Mouse (Mus musculus) erythroid progenitor cell, adult 5-6 weeks (primary cell): ENCODE results near the gene Cyb5rl. TPM values are rescaled to one million over a fixed set of nuclear protein-coding genes. Genes with fewer than 3 reads are reported as not detected.

Source experiments
- ATAC-seq: replicated peaks from 2 replicates; pipeline ENCODE4 v1.8.0; 2016; ENCODE audit warnings: moderate number of reproducible peaks, mild to moderate bottlenecking, moderate TSS enrichment, inconsistent platforms; ENCODE audit not compliant: poor library complexity, low FRiP score, severe bottlenecking
- total RNA-seq, 2 experiments: library from RNA; stranded (forward) in 1 of 2; stranded (reverse) in 1 of 2; fragments of 150-400 nt in 1 of 2; fragments of 186-747, 209-891 nt in 1 of 2; gene quantifications; 2 replicates each; pipeline versions ENCODE4 v1.2.3 to v1.2.4; 2015 to 2017; ENCODE audit warnings: low replicate concordance in 2 of 2

Cyb5rl gene
- total RNA-seq, 2 experiments from 2014 or later = 0.15 TPM; not detected in 1

DNA sequence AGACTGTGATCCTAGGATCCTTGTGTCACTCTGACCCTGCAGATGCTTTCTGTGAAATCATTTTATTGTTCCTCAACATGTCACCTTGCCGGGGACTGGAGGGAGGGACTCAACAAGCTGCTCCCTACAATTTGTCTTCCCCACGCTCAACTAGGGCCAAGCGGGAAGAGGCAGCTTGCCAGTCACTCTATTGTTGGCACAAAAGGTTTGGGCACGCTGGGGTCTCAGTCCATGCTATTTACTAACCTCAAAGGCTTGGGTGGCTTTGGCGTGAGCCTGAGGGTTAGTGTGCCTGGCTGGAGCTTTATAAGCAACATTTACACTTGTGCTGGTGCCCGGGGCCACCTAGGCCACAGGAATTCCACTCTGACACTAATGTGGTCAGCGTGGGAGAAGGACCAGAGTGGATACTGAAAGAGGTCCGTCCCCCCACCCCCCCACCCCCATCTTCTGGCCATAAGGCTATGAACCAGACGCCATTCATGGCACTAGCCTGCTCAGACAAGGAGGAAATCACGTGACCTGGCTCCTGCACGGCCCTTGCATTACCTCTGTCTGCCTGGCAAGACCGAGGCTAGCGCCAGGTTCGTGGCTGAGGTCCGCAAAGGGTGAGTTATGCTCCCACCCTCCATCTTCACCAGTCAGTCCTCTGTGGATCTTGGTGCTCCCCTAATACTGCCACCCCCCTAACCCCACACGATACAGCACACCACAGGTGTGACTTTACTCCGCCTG, 32.2 kb downstream of the Cyb5rl start:
- ATAC-seq = no peak

DNA sequence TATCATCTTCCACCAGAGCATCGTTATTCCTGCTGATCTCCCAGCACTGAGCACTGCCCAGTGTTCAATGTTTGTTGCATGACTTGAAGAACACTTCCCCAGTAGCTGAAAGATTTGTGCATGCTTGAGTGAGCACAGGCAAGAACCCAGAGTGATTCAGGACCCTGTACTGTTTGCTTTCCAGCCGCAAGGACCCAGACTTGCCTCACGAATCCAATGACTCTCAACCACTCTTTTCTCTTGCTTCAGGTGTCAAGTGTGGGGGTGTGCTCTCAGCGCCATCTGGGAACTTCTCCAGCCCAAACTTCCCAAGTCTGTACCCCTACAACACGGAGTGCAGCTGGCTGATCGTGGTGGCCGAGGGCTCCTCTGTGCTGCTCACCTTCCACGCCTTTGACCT, 35.4 kb downstream of the Cyb5rl start:
- no peak for ATAC-seq

DNA sequence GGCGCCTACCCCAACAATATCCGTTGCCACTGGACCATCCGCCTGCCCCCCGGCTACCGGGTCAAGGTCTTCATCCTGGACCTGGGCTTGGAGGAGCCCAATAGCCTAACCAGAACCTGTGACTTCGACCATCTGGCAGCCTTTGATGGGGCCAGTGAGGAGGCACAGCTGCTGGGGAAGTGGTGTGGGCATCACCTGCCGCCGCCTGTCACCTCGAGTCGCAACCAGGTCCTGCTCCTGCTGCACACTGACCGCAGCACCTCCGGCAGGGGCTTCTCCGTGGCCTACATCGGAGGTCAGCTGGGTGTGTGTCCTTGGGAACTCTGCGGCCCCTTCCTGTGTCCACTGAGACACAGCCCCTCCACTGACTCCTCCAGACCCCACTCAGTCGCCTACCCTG, 40.0 kb downstream of the Cyb5rl start:
- ATAC-seq = no peak

DNA sequence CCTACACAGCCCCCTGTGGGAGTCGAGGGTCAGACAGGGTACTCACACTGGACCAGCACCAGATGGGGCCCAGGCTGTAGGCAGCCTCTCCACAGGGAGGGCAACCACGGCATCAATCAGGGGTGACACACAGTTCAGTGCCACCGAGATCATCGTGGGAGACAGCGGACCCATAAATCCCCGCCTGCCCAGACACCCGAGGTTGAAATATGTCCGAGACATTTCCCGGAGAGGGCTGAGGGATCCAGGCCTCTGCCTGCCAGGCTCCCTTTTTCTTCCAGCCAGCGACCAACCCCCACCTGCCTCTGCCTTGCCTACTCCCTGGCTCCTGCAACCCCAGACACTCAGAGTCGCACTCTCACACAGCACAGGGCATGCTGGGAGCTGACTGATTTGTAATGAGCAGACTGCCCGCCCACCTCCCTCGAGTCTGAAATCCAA, 41.5 kb downstream of the Cyb5rl start:
- no peak for ATAC-seq

DNA sequence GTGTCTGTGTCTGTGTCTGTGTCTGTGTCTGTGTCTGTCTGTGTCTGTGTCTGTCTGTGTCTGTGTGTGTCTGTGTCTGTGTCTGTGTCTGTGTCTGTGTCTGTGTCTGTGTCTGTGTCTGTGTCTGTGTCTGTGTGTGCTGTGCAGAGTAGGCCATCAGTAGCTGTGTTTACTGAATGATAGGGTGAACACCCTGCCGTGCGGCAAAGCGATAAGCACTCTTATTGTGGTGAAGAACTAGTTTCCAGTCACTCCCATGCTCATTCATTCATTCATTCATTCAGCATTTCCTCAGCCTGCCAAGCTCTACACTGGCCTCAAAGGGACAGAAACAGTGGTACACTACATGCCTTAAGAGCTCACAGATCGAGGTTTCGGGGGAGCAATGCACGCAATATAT, 42.4 kb downstream of the Cyb5rl start:
- peak; percentile 35 for ATAC-seq

DNA sequence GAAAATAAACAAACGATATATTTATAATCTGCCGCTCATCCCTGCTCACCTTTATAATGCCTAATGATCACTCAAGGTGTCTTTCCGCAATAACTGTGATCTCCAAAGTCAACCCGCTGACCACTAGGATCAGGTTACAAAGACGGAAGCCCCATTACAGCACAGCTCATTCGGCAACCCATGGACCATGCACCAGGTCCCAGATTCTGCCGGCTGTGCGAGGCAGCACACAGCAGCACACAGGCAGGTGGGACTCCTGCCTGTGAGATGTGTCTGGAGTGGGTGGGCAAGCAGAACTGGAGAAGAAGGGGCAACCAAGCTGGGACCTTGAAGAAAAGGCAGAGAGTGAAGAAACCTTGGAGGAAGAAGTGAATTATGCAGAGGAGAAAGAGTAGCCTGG, 47.5 kb downstream of the Cyb5rl start:
- no peak for ATAC-seq

DNA sequence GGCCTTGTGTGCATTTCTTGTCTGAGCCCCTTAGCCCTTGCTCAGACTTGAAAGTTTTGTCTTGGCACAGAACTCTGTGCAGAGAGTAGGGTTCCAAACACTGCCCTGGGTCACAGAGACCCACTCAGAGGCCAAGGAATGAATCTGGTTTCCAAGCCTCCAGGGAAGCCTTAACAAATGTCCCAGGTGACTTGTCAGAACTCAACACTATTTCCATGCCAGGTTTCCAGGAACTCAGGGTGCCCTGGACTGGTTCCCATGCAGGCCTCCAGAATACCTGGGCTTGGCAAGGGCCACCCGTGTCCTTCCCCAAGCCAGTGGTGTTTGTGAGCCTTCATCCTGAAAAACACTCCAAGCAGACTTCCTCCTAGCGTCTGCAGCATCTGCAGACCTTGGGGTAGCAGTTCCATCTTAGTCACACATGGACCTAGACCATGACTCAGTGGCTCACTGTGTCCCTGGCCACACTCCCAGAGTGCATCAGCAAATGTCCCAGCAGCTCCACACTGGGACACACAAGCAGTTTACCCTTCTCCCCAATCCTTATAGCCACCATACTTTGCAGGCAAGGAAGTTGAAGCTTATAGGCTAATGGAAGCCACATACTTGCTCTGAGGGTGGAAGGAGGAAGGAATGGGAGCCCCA, 51.1 kb downstream of the Cyb5rl start:
- no peak for ATAC-seq

DNA sequence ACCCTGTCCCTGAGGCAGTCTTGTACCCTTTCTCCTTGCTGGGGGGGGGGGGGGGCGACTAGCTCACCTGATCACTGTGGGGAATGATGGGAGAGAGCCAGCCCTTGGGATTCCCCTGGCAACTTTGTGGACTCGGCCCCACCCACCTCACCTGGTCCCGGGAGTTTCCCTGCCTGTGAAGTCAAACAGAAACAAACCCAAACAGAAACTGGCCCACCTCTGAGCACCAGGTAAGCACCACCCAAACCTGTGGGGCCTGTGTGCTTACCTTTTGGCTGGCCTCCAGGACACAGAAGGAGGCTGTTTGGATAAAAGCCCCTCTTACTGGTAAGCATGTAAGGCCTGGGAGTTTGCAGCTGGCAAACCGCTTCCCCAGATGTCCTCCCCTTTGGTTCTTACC, 52.3 kb downstream of the Cyb5rl start:
- ATAC-seq = no peak

DNA sequence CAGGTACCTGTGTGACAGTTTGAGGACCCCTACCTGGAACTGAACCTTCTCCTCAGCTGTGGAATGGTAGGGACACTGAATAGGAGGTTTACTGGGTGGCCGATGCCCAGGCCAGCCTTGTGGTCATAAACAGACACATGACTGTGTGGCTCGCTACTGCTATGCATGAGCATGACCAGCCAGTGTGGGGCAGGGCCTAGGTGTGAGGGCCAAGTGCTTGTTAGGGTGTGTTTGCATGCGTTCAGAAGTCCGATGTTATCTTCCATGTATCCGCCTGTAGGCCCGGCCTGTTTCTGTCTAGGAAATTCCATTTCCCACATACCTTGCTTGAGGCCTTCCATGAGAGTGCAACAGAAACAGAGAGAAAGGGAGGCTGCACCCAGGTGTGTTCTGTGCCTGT, 53.9 kb downstream of the Cyb5rl start:
- no peak for ATAC-seq

DNA sequence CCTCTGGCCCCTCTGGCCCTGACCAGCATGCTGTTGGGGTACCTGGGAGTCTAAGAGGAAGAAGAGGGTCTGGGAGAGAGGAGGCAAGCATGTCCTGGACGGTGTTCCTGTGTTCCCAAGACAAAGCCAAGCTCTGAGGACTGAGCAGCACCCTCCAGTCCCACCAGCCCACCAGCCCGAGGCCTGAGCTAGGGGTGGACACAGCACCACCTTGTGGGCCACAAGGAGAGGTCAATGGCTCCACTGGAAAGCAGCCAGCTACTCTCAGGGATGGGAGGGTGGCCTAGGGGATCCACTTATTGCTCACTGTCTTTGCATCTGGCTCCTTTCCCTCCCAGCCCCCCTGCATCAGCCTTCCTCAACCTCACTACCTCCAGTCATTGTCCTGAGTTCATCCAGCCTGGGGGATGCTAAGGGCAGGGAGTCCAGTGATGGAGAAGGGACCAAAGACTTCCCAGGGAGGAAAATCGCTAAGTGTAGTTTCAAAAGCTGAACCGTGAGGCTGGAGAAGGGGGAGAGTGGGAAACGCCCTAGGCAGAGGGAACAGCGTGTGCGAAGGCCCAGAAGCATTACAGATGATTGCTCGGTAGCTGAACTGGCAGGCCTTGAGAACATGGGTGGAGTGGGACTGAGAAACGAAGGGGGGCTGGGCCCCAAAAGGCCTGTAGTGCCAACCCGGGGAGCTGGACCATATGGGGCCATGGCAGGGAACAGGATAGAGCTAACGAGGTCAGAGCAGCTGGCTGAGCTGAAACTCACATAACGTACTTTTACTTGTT, 54.6 kb downstream of the Cyb5rl start:
- ATAC-seq = peak; percentile 44

DNA sequence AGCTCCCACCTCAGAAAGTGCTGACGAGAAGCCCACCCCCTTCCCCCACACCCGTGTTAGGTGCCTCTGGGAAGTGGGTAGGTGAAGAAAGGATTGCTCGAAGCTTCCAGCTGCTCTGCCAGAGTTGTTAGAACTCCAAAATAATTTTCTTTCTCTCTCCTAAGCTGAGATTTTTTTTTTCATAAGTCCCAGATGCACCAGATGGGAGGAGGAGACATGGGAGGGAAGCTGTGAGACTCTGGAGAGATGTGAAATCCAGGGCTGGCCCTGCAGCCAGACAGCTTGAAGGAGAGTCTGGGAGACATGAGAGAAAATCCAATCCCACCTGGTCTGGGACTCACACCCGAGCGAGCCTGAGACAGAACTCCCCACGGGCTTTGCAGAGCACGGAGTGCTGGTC, 57.6 kb downstream of the Cyb5rl start:
- no peak for ATAC-seq

DNA sequence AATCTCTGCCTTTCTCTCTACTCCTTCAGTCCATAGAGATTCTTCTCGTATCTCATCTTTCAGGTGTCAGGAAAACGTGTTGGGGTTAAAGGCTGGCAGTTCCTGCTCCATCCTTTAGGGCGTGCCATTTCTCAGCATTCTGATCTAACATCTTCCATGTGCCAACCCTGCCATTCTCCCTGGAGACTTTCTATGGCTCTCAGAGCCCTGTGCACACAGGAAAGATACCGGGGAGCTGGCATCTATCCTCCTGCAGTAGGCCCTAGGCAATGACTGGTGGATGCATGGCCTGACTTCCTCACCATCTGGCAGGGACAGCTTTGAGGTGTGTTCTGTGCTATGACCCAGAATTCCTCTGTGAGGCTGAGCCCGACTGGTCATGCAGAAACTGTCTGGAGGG, 58.3 kb downstream of the Cyb5rl start:
- no peak for ATAC-seq

DNA sequence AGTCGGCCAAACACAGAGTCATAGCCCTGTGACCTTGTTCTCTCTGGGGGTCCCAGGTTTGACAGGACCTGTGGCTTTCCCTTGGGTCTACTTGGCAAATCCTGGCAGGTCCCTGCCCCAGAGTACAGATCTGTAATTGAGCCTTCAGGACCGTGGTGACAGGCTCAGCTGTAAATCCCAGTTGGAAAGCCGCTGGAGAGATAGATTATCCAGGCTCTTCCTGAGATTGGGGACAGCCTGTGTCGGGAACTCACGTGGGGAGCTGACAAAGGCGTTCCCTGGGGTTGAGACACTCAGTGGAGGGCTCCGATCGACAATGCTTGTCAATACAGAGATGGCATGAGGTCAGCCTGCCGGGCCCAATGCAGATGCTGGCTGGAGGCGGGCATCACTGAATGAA, 59.6 kb downstream of the Cyb5rl start:
- no peak for ATAC-seq

DNA sequence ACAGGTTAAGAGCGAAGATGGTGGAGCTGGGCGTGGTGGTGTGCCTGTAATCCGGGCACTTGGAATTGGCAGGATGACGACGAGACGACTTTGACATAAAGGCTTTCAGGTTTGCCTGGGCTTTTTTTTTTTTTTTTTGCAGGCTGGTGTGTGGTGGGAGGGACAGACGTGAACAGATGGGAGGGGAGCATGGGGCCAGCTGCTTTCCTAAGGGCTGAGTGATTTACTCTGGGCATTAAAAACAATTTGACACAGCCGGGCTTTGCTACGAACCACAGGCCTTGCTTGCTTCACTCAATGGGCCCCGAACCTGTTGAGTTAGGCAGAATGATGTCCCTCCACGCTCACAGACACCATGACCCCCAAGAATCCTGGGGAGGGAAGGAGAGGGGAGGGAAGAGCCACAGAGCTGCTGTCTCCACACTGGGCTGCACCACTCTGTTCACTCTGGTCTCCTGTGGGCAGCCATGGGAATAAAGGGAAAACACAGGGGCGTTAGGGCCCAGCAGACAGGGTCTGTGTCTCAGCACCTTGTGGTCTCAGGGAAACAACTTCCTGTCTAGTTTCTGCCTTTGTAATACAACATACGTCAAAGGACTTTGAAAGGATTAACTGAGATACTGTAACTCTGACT, 60.2 kb downstream of the Cyb5rl start:
- ATAC-seq = no peak

DNA sequence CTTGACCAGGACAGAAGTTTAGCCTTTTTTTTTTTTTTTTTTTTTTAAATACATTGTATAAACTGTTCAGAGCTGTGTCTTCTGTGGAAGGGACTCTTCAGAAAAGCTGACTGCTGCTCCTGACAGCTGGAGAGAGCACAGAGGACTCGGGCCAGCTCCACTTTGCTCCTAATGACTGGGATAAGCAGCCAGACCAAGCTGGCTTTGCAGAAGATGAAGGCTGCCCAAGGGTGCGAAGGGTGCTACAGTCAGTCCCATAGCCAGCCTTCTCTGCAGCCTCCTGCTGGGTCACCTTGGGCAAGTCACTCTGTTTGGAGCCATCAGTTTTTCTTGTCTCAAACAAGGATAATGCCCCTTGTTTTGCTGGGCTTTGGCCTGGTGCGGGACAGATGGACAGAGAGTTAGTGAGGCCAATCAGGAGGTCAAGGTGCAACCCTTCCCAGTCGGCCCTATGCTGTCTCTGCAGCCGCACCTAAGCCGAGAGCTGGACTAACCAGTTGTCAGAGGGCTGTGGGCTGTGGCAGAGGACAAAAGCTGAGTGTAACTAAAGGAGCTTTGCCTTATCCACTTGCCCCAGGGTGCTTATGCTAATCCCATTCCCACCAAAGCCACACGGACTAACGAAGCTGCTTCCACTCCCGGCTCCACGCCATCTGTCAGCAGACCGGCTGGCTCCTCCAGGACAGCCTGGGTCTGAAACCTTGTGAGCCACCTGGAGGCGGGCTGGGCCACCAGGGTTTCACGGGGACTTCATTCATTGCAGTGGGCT, 61.3 kb downstream of the Cyb5rl start:
- ATAC-seq = no peak

DNA sequence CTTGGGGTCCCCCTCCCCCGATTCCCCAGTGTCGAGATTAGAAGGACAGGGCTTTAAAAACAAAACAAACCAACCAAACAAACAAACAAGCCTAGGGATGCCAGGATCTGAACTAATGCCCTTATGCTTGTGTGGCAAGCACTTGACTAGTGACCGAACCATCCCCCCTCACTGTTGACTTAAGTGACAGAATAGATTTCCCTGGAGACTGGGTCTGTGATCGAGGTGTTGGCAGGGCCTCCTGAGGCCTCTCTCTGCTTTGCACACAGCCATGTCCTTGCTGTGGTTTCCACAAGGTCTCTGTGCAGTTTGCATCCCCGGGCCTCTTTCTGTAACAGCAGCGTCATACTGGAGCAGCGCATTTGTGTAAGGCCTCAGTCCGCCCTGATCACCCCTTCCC, 62.6 kb downstream of the Cyb5rl start:
- no peak for ATAC-seq

DNA sequence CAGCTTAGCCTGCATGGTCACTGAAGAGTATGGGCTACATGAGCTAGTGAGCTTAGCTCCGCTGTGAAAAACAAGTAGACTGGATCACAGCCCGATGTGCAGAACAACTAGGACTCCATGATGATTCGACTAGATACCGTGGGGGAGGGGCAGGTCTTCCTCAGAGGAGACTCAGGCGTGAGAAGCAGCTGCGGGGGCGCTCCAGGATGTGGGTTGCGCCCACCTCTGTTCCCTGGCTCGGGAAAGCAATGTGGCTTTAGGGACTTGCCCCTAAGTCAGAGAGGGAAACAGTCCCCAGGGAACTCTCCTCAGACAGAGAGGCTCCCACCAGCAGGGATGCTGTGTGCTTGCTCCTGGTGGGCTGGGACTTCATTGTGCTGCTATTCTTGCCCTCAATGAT, 63.7 kb downstream of the Cyb5rl start:
- ATAC-seq = no peak; the same call in 1 of the 2 replicates

DNA sequence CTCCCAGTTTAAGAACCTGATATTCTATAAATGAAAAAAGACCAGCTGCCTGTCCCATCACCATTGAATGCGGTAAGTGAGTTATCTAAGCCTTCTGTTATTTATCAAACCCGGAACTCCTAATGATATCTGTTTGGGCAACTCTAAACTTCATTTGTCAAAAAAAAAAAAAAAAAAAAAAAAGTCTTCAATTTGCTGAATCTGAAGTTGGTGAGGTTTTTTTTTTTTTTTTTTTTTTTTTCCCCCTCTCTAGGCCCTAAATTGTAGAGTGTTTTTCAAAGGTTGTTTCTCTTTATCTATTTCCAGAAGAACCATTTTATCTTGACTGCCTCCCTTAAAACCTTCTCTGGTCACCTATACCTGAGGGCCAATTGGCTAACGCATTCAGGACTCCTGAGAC, 68.1 kb downstream of the Cyb5rl start:
- ATAC-seq = no peak

DNA sequence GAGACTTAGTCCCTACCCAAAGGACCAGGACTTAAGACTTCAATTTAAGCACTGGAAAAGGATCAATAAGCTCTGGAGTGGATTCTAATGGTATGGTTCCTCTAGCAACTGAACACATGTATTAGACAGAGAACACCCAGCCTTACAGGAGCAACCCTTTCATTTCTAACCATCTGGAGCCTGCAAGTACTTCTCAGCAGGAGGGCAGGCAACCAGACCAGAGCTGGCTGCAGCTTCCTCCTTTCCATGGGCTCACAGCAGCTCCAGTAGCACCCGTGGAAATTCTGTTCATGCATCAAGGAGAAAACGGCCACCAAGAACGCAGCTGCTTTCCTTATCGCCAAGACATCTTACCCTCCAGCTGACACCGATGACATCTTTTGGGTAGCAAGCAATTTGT, 68.9 kb downstream of the Cyb5rl start:
- no peak for ATAC-seq

DNA sequence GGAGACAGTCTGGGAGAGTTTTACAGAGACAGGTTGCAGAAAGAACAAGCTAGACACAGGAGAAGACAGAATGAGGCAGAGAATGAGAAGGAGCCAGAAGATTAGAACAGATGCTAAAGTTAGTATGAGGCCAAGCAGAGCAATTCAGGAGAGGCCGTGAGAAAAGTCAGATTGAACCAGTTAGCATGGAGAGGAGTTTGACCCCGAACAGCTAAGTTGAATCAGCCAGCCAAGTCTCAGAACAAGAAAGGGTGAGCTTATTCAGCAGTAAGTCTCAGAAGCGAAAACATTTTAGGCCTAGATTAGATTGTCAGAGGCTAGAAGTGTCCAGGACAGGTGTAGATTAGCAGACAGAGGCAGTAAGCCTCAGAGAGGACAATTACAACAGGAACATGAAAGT, 69.7 kb downstream of the Cyb5rl start:
- ATAC-seq = no peak
